Mouse (Mus musculus): ENCODE data around the gene Pacrg. TPM values are rescaled to one million over a fixed set of nuclear protein-coding genes. Genes with fewer than 3 reads are reported as not detected.

Pacrg gene
- polyA plus RNA-seq, 1 experiment from 2014 or later, result 3.6 TPM

- no peaks in the 10 kb centered on the region for H3K36me3 ChIP-seq (ENCODE audit: control insufficient read depth, insufficient read depth, low read length)
- H3K4me3 ChIP-seq (ENCODE audit: low read depth, low read length), result no peak overlapping the region
- no peak overlapping the region for H3K4me2 ChIP-seq (ENCODE audit: low read depth, low read length)
- no peaks in the 10 kb centered on the region for H3K9me3 ChIP-seq (ENCODE audit: control insufficient read depth, low read length)
- no peak overlapping the region for H3K9ac ChIP-seq (ENCODE audit: low read depth, low read length)
- no peak for DNase-seq (ENCODE audit: low spot score)
- H3K4me1 ChIP-seq (ENCODE audit: control insufficient read depth, insufficient read depth, low read length), result peaks cover 16% of the 10 kb centered on the region
- 82% methylated on average over 14 of the region's 14 CpGs for WGBS
- no peaks in the 10 kb centered on the region for H3K27me3 ChIP-seq (replicated peaks; ENCODE audit: control insufficient read depth, insufficient read depth, low read length)
- no peak for ATAC-seq (ENCODE audit: low read depth)
- H3K27ac ChIP-seq (replicated peaks; ENCODE audit: low read depth, low read length), result no peak overlapping the region
Measured at GRCm38 (mm10) chr17:10392342-10393034, 447.6 kb downstream of the Pacrg start.

- ATAC-seq (ENCODE audit: low read depth) (peak; percentile 89), DNase-seq (ENCODE audit: low spot score) (peak; percentile 84)
- no peak overlapping the region for H3K4me3 ChIP-seq (ENCODE audit: low read depth, low read length)
- H3K36me3 ChIP-seq (ENCODE audit: control insufficient read depth, insufficient read depth, low read length), result no peaks in the 10 kb centered on the region
- WGBS, result 27% methylated on average over 17 of the region's 19 CpGs
- H3K9ac ChIP-seq (ENCODE audit: low read depth, low read length), result no peak overlapping the region
- no peaks in the 10 kb centered on the region for H3K9me3 ChIP-seq (ENCODE audit: control insufficient read depth, low read length)
- peaks cover 11% of the 10 kb centered on the region for H3K4me1 ChIP-seq (ENCODE audit: control insufficient read depth, insufficient read depth, low read length)
- peak overlapping the region; percentile 86 for H3K27ac ChIP-seq (replicated peaks; ENCODE audit: low read depth, low read length)
- no peaks in the 10 kb centered on the region for H3K27me3 ChIP-seq (replicated peaks; ENCODE audit: control insufficient read depth, insufficient read depth, low read length)
- H3K4me2 ChIP-seq (ENCODE audit: low read depth, low read length), result 0 out of 2 replicates have a peak overlapping the region, but pooled peaks have one; percentile 7
Measured at GRCm38 (mm10) chr17:10390232-10391172, 449.6 kb downstream of the Pacrg start.

- no peak for DNase-seq (ENCODE audit: low spot score)
- no peak for ATAC-seq (ENCODE audit: low read depth)
- no peak overlapping the region for H3K4me2 ChIP-seq (ENCODE audit: low read depth, low read length)
- no peak overlapping the region for H3K9ac ChIP-seq (ENCODE audit: low read depth, low read length)
- H3K27ac ChIP-seq (replicated peaks; ENCODE audit: low read depth, low read length), result peak overlapping the region; percentile 86
- H3K36me3 ChIP-seq (ENCODE audit: control insufficient read depth, insufficient read depth, low read length), result no peaks in the 10 kb centered on the region
- no peaks in the 10 kb centered on the region for H3K9me3 ChIP-seq (ENCODE audit: control insufficient read depth, low read length)
- peaks cover 11% of the 10 kb centered on the region for H3K4me1 ChIP-seq (ENCODE audit: control insufficient read depth, insufficient read depth, low read length)
- no peaks in the 10 kb centered on the region for H3K27me3 ChIP-seq (replicated peaks; ENCODE audit: control insufficient read depth, insufficient read depth, low read length)
- WGBS, result 78% methylated on average over 9 of the region's 9 CpGs
- H3K4me3 ChIP-seq (ENCODE audit: low read depth, low read length), result no peak overlapping the region
Measured at GRCm38 (mm10) chr17:10389740-10390139, 450.4 kb downstream of the Pacrg start.

- no peaks in the 10 kb centered on the region for H3K27me3 ChIP-seq (replicated peaks; ENCODE audit: control insufficient read depth, insufficient read depth, low read length)
- 48% methylated on average over 6 of the region's 6 CpGs for WGBS
- H3K4me2 ChIP-seq (ENCODE audit: low read depth, low read length), result no peak overlapping the region
- H3K27ac ChIP-seq (replicated peaks; ENCODE audit: low read depth, low read length), result no peak overlapping the region
- H3K36me3 ChIP-seq (ENCODE audit: control insufficient read depth, insufficient read depth, low read length), result no peaks in the 10 kb centered on the region
- no peak overlapping the region for H3K9ac ChIP-seq (ENCODE audit: low read depth, low read length)
- ATAC-seq (ENCODE audit: low read depth), result no peak
- no peaks in the 10 kb centered on the region for H3K9me3 ChIP-seq (ENCODE audit: control insufficient read depth, low read length)
- H3K4me1 ChIP-seq (ENCODE audit: control insufficient read depth, insufficient read depth, low read length), result peaks cover 11% of the 10 kb centered on the region
- no peak for DNase-seq (ENCODE audit: low spot score)
- H3K4me3 ChIP-seq (ENCODE audit: low read depth, low read length), result no peak overlapping the region
Measured at GRCm38 (mm10) chr17:10386548-10386947, 453.6 kb downstream of the Pacrg start.

- Histone ChIP-seq H3K27ac (replicated peaks; ENCODE audit: low read depth, low read length) (no peak overlapping the region), H3K36me3 (ENCODE audit: control insufficient read depth, insufficient read depth, low read length) (no peaks in the 10 kb centered on the region), H3K4me1 (ENCODE audit: control insufficient read depth, insufficient read depth, low read length) (no peaks in the 10 kb centered on the region), H3K27me3 (replicated peaks; ENCODE audit: control insufficient read depth, insufficient read depth, low read length) (no peaks in the 10 kb centered on the region), H3K4me2 (ENCODE audit: low read depth, low read length) (no peak overlapping the region), H3K9ac (ENCODE audit: low read depth, low read length) (no peak overlapping the region), H3K4me3 (ENCODE audit: low read depth, low read length) (no peak overlapping the region), H3K9me3 (ENCODE audit: control insufficient read depth, low read length) (no peaks in the 10 kb centered on the region)
- ATAC-seq (ENCODE audit: low read depth) (no peak), DNase-seq (ENCODE audit: low spot score) (no peak)
- 77% methylated on average over 6 of the region's 6 CpGs for WGBS
Measured at GRCm38 (mm10) chr17:10383406-10383805, 456.7 kb downstream of the Pacrg start.

- Histone ChIP-seq H3K4me3 (ENCODE audit: low read depth, low read length) (no peak overlapping the region), H3K4me2 (ENCODE audit: low read depth, low read length) (no peak overlapping the region), H3K27me3 (replicated peaks; ENCODE audit: control insufficient read depth, insufficient read depth, low read length) (no peaks in the 10 kb centered on the region), H3K36me3 (ENCODE audit: control insufficient read depth, insufficient read depth, low read length) (no peaks in the 10 kb centered on the region), H3K9ac (ENCODE audit: low read depth, low read length) (no peak overlapping the region), H3K4me1 (ENCODE audit: control insufficient read depth, insufficient read depth, low read length) (no peaks in the 10 kb centered on the region), H3K27ac (replicated peaks; ENCODE audit: low read depth, low read length) (no peak overlapping the region), H3K9me3 (ENCODE audit: control insufficient read depth, low read length) (no peaks in the 10 kb centered on the region)
- ATAC-seq (ENCODE audit: low read depth) (peak; percentile 79), DNase-seq (ENCODE audit: low spot score) (peak; percentile 77)
- 83% methylated on average over 10 of the region's 10 CpGs for WGBS
Measured at GRCm38 (mm10) chr17:10378467-10379175, 461.5 kb downstream of the Pacrg start.

GRCm38 (mm10) chr17:10377606-10378005 is 462.5 kb downstream of the Pacrg start:
- ATAC-seq (ENCODE audit: low read depth) (no peak), DNase-seq (ENCODE audit: low spot score) (no peak)
- H3K4me2 ChIP-seq (ENCODE audit: low read depth, low read length), result no peak overlapping the region
- H3K4me1 ChIP-seq (ENCODE audit: control insufficient read depth, insufficient read depth, low read length), result 0 out of 2 replicates have a peak, but pooled peaks cover 5% of the 10 kb centered on the region
- H3K27me3 ChIP-seq (replicated peaks; ENCODE audit: control insufficient read depth, insufficient read depth, low read length), result no peaks in the 10 kb centered on the region
- no peak overlapping the region for H3K27ac ChIP-seq (replicated peaks; ENCODE audit: low read depth, low read length)
- no peaks in the 10 kb centered on the region for H3K9me3 ChIP-seq (ENCODE audit: control insufficient read depth, low read length)
- H3K9ac ChIP-seq (ENCODE audit: low read depth, low read length), result no peak overlapping the region
- H3K4me3 ChIP-seq (ENCODE audit: low read depth, low read length), result no peak overlapping the region
- WGBS, result 90% methylated on average over 2 of the region's 2 CpGs
- no peaks in the 10 kb centered on the region for H3K36me3 ChIP-seq (ENCODE audit: control insufficient read depth, insufficient read depth, low read length)

- Histone ChIP-seq H3K27ac (replicated peaks; ENCODE audit: low read depth, low read length) (no peak overlapping the region), H3K4me1 (ENCODE audit: control insufficient read depth, insufficient read depth, low read length) (0 out of 2 replicates have a peak, but pooled peaks cover 7% of the 10 kb centered on the region), H3K36me3 (ENCODE audit: control insufficient read depth, insufficient read depth, low read length) (no peaks in the 10 kb centered on the region), H3K27me3 (replicated peaks; ENCODE audit: control insufficient read depth, insufficient read depth, low read length) (no peaks in the 10 kb centered on the region), H3K4me3 (ENCODE audit: low read depth, low read length) (no peak overlapping the region), H3K9ac (ENCODE audit: low read depth, low read length) (no peak overlapping the region), H3K4me2 (ENCODE audit: low read depth, low read length) (no peak overlapping the region), H3K9me3 (ENCODE audit: control insufficient read depth, low read length) (no peaks in the 10 kb centered on the region)
- DNase-seq (ENCODE audit: low spot score) (no peak), ATAC-seq (ENCODE audit: low read depth) (no peak)
- WGBS, result 46% methylated on average over 7 of the region's 7 CpGs
Measured at GRCm38 (mm10) chr17:10374316-10374715, 465.8 kb downstream of the Pacrg start.

All from embryonic facial prominence, embryonic 14.5 days (tissue).